Mouse (Mus musculus): Measurements from ENCODE around the gene Camsap2.

Camsap2 gene

DNA sequence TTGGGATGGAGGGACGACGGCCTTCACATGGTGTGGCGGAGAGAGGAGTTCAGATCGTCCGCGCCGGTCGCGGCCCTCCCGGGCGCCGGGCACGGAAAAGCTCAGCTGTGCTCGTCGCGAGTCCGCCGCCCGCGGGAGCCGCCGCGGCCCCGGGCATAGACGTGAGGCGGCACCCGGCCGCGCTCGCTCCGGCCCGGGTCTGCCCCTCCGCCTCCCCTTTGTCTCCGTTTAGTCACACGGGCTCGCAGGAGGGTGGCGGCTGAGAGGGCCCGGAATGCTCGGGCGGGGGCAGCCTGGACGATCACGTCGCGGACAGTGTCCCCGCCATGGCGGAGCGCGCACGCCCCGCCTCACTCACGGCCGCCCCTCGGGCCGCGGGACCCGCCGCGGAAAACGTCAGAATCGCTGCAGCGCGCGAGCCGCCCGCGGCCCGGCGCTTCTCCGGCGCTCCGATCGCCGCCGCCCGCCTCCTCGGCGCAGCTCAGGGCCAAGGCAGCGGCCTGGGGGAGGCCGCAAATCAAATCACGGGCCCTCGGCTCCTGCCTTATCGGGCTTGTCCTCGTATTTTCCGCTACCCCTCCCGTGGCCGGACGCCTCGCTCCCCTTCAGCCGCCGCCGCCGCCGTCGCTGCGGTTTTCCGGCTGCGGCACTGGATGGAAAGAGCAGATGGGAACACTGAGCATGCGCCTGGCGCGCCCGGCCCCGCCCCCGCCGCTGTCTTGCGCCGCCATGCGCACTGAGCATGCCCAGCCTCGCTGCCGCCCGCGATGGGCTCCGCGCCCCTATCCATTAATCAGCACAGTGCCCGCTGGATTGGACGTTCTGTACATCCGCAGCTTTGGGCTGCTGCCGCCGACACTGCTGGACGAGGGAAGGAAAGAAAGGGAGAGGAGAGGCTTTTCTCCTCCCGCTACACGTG is at the start of gene Camsap2:
Camsap2 (minus strand) TSS at position 651 of the 919 bp plus-strand sequence.
- CTCF ChIA-PET, result interaction anchor here (0.6 kb wide), 1 partner anchor 55 kb away, joined by 17 read pairs; no protein-coding TSS in a partner anchor

DNA sequence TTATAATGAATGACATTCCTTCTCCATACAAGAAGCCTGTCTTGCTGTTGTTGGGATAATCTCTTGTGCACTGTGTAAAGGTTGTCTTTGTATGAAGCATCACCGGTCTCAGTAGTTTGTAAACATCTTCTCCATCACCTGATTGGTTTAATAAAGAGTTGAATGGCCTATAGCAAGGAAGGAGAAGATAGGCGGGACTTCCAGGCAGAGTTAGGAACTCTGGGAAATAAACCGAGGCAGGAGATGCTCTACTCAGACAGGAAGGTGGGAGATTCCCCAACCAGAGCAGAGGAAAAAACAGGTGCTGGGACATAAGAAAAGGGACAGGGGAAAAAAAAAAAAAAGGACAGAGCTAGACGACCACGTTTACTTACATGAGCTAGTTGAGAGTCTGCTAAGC is 49.2 kb upstream of the Camsap2 start:
- CTCF ChIA-PET, result interaction anchor here (0.7 kb wide), 1 partner anchor 9 kb away, joined by 3 read pairs; no protein-coding TSS in a partner anchor

DNA sequence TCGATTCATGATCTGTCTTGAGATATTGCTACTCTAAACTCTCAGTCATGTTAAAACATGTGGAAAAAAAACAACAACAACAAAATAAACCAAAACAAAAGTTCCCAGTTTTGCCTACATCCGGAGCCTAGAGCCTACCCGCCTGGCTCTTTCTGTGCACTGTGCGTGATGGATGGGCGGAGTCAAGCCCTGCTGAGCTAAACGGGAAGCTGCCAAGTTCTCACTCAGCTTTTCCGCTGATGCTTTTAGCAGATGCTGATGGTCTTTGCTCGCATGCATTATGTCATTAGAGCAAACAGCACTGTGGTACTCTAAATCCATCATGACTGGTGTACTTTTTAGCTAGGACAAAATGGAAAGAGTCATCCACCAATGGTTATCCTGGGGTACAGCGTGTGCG is 48.6 kb upstream of the Camsap2 start:
- CTCF ChIA-PET, result interaction anchor here (0.7 kb wide), 1 partner anchor 8 kb away, joined by 3 read pairs; no protein-coding TSS in a partner anchor

DNA sequence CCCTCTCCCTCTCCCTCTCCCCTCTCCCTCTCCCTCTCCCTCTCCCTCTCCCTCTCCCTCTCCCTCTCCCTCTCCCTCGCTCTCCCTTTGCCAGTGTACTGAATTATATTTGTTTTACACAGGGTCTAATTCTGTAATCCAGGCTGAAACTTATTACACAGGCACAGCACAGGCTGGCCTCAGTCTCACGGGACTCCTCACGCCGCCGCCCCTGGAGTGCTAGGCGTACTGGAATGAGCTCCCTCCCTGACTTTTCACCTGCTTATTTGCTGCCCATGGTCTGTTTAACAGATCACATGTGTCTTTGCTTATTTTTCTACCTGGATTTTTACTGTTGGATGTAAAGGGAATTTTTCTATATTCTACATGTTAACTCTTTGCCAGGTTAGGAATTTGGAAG is 41.0 kb upstream of the Camsap2 start:
- CTCF ChIA-PET, result no interaction called here

DNA sequence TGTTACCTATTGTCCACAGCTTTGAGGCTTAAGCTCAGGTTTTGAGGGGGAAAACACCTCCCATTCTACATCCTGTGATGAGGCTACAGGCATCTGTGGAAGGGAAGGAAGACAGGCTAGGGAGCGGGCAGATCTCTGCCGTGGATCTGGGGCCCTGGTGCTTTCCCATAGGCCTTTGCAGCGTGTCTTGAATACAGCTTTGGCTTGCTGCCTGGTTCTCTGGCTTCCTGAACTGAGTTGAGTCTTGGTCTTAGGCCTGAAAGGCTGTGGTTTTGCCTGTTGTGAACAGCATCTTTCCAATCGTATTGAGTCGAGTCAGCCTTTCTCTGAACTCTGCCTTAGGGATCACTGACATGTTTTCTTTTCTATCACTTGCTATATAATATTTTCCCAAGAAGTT is 35.7 kb upstream of the Camsap2 start:
- CTCF ChIA-PET, result interaction anchor here (0.6 kb wide), 1 partner anchor 1497 kb away, joined by 3 read pairs; no protein-coding TSS in a partner anchor

DNA sequence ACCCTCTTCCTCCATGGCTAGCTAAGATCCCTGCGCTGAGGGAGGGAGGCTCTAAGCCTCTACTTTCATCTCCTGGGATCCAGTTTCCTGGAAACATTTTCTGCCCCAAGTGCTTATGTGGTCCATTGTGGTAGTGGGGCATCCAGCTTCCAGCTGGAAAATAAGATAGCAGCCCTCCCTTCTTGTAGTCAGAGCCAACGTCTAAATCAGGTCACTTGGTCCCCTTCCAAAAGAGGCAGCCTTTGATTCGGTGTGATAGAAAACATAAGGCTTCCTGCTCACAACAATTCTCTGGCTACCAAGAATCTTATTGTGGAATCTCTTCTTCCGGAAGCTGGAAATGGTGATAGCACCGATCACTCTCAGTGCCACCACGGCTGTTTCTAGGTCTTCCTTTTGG is 35.3 kb upstream of the Camsap2 start:
- CTCF ChIA-PET, result interaction anchor here (0.6 kb wide), 1 partner anchor 1498 kb away, joined by 3 read pairs; no protein-coding TSS in a partner anchor

DNA sequence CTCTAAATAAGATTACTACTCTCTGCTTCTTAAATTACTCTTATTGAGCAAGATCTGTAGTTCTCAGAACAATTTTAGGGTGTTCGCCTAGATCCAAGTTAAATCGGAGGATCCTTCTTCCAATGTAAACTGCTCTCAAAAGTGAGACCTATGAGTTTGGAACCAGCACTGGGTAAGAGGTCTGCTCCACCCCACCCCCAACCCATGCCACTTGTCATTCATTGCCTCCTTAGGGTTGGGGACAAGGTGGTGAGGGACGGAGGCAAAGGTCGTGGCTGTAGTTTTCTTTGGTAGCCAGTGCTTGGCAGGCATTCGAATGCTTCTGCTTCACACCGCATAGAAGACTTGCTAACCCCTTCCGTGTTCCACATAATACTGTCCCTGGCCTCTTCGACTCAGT is 34.7 kb upstream of the Camsap2 start:
- CTCF ChIA-PET, result no interaction called here

DNA sequence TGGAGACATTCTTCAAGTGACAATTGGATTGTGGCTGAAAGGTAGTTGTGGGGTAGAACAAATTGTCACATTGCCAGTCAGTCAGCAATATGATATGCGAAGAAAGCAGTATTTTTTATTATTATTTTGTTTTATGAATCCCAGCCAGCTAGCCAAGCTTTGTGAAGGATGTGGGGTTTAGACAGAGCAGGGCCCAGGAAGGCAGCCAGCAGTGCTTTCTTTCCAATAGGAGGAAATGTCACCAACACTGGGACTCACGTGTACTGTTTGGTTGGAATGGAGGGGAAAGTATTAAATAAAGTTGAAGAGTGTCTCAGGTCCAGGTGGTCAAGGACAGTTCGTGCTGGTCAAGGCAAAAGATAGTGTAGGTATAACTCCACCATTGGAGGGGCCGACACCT is 34.3 kb upstream of the Camsap2 start:
- CTCF ChIA-PET, result no interaction called here

DNA sequence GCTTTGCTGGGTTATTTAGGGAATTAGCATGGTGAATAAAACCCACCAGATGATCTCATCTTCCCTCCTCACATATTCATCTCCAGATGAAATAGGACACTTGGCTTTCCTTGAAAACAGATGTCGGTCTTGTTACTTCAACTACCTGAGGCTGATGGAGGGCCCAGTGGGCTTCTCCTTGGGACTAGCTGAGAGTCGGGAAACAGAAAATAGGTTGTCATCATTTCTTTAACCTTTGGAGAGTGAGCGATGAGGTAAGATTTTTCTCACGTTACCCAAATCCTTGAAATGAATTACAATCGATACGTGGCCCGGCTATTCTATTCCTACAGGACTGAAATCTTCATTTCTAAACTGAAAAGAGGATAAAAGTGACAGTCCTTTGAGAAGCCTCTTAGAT is 33.4 kb upstream of the Camsap2 start:
- CTCF ChIA-PET, result no interaction called here

DNA sequence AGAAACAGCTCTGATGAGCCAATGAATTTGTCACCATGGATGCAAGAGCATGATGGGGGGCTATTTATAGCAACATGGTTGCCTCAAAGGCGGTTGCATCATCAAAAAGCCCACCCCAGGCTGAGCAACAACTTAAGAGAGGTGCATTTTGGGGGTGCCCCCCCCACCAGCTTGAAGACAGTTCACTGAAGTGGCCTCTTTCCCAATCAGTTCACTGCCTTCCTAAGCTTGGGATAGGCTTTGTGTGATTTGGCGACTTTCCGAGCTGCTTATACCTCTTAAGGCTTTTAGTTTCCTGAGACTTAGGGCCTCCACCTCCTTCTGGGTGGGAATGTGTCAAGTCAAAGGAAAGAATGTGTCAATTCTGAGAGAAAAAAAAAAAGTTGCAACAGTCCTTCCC is 20.1 kb upstream of the Camsap2 start:
- CTCF ChIA-PET, result no interaction called here

DNA sequence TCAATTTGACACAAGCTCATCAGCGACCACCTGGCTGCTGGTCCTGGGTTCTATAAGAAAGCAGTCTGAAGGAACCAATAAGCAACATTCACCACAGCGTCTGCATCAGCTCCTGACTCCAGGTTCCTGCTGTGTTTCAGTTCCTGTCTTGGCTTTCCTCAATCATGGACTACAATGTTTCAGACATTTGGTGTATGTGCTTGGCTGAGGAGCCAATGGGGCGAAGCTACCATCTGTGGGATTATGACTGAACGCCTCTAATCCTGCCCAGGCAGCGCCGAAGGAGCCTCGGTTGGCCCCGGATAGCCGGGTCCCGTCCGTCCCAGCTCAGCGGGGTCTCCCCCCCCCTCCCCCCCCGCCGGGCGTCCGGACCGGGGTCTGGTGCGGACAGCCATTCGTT is 18.8 kb upstream of the Camsap2 start:
- CTCF ChIA-PET, result no interaction called here

DNA sequence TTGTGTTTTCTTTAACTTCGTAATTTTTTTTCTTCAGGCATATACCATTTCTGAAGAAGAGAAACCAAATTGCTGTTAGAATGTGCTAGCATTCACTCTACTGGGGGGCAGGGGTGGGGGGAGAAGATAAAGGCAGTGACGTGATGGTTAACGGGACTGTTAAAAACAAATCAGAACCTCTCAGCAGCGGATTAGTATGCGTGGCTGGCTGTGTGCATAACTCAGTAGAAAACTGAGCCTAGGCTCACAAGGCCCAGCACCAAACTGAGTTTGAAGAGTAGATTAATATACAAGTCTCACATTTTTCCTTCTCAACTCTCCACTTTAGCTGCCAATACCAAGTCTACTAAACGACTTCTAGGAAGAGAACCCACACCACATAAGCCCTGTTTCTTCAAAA is 17.1 kb upstream of the Camsap2 start:
- CTCF ChIA-PET, result no interaction called here

DNA sequence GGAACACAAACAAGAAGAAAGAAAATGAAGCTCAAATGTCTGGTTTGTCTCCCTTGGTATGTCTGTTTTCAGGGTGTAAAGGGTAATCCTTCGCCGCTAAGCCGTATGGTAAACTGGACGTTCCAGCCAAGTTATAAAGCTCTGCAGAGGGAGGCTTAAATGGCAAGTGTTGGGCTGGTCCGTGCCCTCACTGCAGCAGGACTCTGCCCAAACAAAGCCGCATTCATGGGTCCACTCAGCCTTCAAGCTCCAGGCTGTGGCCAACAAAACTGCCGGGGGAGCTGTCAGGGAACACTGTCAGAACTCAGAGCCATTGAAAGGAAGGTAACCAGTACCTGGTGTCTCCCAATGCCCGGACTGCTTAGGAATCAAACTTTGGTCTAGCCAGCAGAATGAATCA is 16.7 kb upstream of the Camsap2 start:
- CTCF ChIA-PET, result no interaction called here

DNA sequence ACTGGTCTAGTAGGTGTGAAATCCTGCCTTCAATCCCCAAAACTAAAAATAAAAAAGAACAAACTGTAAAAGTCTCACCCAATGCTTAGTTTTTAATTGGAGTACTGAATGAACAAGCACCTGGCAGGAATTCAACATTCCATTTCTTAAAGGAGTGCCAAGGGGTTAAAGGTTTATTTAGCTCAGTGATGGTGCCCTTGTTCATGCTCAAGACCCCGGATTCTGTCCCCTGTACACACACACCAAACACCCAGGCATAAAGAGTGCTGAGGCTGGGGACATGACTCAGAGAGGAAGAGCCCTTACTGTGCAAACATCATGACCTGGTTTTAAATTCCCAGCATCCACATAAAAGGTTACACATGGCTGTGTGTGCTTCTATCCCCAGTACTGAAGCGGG is 15.5 kb upstream of the Camsap2 start:
- CTCF ChIA-PET, result no interaction called here

DNA sequence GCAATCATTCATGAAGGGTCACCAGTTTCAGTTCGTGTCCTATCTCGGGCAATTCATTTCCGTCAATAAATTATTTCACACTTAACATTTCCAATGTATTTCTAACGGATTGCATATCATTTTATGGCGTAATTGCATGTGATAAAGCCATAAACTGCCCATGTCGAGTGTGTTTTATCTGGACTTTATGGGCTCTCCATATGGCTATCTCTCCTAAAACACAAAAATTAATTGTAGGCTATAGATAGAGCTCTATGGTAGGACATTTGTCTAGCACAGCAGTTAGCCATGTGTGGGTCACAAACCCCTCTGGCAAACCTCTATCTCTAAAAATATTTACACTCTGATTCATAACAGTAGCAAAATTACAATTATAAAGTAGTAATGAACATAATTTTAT is 15.0 kb upstream of the Camsap2 start:
- CTCF ChIA-PET, result no interaction called here

DNA sequence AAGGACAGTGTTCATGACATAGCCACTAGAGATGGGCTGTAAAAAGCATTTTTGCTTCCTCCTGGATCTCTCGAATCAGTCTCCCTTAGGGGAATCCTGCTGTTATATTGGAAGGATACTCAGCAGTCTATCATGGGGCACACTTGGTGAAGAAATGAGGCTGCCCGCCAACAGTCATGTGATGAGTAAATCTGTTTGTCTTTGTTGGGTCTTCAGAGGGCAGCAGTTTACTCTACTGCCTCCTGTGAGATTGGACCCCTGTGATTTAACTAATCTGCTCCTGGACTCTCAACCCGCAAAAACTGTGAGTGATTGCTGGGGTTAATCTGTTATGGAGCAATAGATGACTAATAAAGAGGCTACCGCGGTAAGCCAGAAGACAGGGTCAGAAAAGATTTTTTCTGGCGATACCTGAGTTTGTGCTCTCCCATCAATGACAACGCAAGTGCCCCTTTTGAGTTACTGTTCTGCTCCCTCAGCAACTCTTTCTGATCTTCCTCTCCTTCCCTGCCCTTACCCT is 13.0 kb upstream of the Camsap2 start:
- CTCF ChIA-PET, result no interaction called here

DNA sequence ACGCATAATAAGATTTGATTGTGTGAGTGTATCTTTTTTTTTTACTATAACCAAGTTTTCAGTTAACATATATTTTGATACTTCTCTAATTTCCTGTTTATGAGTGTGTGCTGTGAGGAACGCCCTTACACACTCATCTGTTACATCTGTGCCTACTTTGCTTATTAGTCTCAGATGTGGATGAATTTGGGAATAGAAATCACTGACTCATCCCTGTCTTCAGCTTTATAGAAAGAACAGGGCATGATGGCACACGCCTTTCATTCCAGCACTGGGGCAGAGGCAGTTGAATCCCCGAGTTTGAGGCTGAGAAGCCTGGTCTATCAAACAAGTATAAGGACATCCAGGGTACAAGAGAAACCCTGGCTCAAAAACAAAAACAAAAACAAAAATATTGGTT is 9.7 kb upstream of the Camsap2 start:
- CTCF ChIA-PET, result no interaction called here

DNA sequence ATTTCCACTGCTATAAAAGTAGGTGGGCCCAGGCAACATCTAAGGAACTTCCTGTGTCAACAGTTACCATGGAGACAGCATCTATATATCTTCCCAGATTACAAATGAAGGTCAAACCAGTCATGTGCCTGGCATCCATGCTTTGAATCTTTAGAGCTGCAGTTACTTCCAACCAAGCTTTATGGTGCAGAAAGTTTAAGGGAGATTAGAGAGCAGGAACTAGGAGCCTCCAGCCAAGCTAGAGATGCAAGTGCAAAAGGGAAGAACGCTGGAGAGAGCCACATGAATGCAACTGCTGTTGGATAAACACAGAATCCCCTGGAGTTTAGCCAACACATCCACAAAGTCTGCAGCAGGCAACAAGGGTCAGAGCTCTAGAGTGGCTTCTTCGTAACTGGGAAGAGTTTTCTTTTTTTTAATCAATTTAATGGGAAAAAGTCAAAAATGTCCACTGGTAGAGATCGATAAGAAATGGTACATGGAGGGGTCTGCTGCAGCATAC is 4.8 kb upstream of the Camsap2 start:
- CTCF ChIA-PET, result no interaction called here

DNA sequence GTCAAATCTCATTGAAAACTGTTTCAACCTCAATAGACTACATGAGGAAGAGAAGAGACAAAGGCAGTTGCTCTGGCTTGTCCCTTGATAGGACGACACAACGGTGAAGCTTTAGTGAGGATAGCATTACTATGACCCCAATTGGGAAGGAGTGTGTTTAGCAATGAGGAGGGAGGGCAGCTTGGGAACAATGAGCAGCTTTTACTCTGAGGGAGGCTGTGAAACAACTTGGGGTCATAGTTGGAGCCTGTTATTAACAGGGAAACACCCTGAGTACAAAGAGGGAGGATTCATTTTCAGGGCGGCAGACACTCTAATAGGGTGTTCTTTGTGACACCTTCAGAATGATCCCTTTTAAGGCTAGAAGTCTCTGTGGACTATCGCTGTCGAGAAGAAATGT is 2.2 kb upstream of the Camsap2 start:
- CTCF ChIA-PET, result no interaction called here

DNA sequence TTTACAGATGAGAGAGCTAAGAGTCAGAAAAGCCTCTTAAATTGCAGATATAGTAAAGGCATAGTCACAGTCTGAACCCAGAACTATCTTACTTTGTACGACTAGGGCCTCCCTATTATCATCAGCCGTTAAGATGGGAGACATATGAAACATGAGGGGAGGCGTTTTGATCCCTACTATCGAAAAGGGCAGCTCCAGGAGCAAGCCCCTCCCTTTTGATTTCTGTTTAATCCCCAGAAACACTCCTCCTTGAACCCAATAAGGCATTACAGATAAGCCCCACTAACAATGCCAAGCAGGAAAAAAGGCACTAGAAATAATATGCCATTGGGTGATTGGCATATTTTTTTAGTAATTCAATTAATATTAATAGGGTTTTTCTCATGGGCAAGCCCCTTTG is 1.2 kb upstream of the Camsap2 start:
- CTCF ChIA-PET, result interaction anchor here (0.6 kb wide), 1 partner anchor 534 kb away, joined by 3 read pairs; no protein-coding TSS in a partner anchor

DNA sequence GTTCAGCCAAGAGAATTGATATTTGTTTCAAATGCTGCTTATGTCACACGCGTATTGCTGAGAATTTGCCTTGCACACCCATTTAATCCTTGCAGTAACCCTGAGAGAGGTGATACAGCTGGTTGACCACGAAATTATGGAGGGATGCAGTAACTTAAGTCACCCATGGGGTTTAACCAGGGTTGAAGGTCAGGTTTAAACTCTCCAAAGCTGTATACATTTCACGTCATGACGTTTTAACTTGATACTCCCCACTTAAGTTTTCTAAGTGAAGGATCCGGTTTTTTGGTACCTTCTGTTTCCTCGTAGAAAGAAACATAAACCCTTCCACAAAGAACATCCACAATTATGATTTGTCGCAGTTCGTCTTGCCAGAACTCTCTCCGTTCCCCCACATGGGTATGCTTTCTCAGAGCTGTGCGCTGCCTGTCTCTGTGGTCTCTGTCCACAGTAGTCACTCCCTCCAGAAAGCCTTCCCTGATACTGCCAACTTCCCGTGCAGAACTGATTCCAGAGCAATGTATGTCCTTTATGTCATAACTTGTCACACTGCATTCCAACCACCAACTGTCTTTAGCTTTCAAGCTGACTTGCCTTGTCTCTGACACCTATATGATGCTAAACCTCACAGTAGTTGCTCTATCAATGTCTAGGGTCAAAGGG is 600 bp upstream of the Camsap2 start:
- CTCF ChIA-PET, result interaction anchor here (0.6 kb wide), 2 partner anchors 54 to 533 kb away, joined by 3 to 17 read pairs; no protein-coding TSS in a partner anchor

DNA sequence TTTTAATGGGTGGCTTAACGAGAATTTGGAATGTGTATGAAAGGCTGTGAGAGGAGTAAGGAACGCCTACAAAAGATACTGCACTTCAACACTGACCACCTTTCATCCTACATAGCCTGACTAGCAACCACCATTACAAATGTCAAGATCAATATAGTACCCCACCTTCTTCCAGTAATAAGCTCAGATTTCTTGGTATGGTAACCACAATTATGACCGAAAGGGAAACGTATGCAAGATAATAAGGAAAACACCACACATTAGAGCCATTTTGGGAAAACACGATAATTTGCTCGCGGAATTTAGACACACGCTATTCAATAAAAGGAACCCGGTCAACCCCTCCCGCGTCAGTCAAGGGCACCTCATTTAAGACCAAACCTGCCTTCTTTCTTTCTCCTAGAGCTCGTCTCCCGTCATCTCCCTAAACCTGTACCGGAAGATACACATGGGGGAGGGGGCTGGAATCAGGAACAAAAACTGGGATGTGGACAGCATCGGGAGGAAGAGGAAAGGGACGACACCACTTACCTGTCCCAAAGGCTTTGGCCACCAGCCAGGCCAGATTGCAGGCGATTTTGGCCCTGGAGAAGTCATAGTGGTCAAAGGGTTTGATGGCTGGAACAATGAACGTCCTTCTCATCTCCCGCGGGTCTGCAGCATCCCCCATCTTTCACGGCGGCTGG is 993 bp downstream of the Camsap2 start:
- CTCF ChIA-PET, result interaction anchor here (0.6 kb wide), 1 partner anchor 90 kb away, joined by 8 read pairs; no protein-coding TSS in a partner anchor
